Comparison of ENCODE assay signal across 29 mouse cellular contexts in genomic region chr2:38555659-38556058, GRCm38 (mm10). TPM values are rescaled to one million over a fixed set of nuclear protein-coding genes. Genes with fewer than 3 reads are reported as not detected.
A peak's percentile ranks its signal among the peaks of the same experiment; 100 is the strongest.
DNase-seq lines count a peak whose midpoint lies in the region; ATAC-seq lines count a peak whose summit lies in the region.
"Had no signal": no experiment of that assay in that cellular context is flagged by ENCODE, and none has a peak within 500 bp of the region (broad histone marks: within the 10 kb centered on the region; RNA-seq: fewer than 3 reads in every experiment).

No protein-coding gene starts in this region.

- H3K4me1 ChIP-seq in embryonic facial prominence, embryonic 15.5 days = no peaks in the 10 kb centered on the region
- peaks cover 30% of the 10 kb centered on the region for H3K4me1 ChIP-seq in embryonic facial prominence, embryonic 10.5 days
- H3K4me1 ChIP-seq: stomach, embryonic 15.5 days had no signal

- no peak overlapping the region for H3K9ac ChIP-seq in embryonic facial prominence, embryonic 15.5 days
- H3K9ac ChIP-seq: heart, embryonic 15.5 days; hindbrain, embryonic 14.5 days; kidney, embryonic 15.5 days; liver, embryonic 14.5 days; lung, embryonic 14.5 days; stomach, embryonic 15.5 days had no signal

- H3K27me3 ChIP-seq in embryonic facial prominence, embryonic 15.5 days = no peaks in the 10 kb centered on the region
- H3K27me3 ChIP-seq in embryonic facial prominence, embryonic 10.5 days (replicated peaks; ENCODE audit: low read depth, poor library complexity, severe bottlenecking) = no peaks in the 10 kb centered on the region
- H3K27me3 ChIP-seq: CH12.LX; heart, embryonic 15.5 days; kidney, embryonic 15.5 days; stomach, embryonic 15.5 days had no signal

- peaks cover 51% of the 10 kb centered on the region for H3K36me3 ChIP-seq in embryonic facial prominence, embryonic 15.5 days
- peaks cover 55% of the 10 kb centered on the region for H3K36me3 ChIP-seq in embryonic facial prominence, embryonic 10.5 days (replicated peaks)

- H3K4me2 ChIP-seq in embryonic facial prominence, embryonic 15.5 days (replicated peaks) = no peak overlapping the region
- H3K4me2 ChIP-seq: heart, embryonic 15.5 days; hindbrain, embryonic 14.5 days; kidney, embryonic 15.5 days; lung, embryonic 14.5 days; midbrain, embryonic 11.5 days; stomach, embryonic 15.5 days had no signal

- H3K27ac ChIP-seq in embryonic facial prominence, embryonic 15.5 days (replicated peaks) = no peak overlapping the region
- H3K27ac ChIP-seq in embryonic facial prominence, embryonic 10.5 days (replicated peaks) = no peak overlapping the region
- H3K27ac ChIP-seq: heart, embryonic 10.5 days; heart, embryonic 15.5 days; hindbrain, embryonic 14.5 days; kidney, embryonic 15.5 days; liver, embryonic 14.5 days; stomach, embryonic 15.5 days had no signal

- DNase-seq in embryonic facial prominence, embryonic 10.5 days (ENCODE audit: low spot score) = no peak
- peak; percentile 43 for DNase-seq in lung, postnatal 10 days
- no peak for DNase-seq in lung, postnatal 14 days
- peak; percentile 75 for DNase-seq in Muller cell, postnatal 12 days (ENCODE audit: inconsistent ontology term)
- DNase-seq in kidney, adult 9 months = no peak
- DNase-seq in thymus, adult 18-20 months = no peak
- DNase-seq: adrenal gland, postnatal 25 days; cerebellum, adult 18-20 months; cerebellum, postnatal 14 days; gastrocnemius, postnatal 25 days; heart, adult 11 months; heart, postnatal 36 days; kidney, adult 11 months; kidney, postnatal 25 days; liver; lung, embryonic 14.5 days; retina, postnatal 1 day; right cerebral cortex, postnatal 14 days; thymus, postnatal 14 days had no signal

- 91% methylated on average over 4 of the region's 4 CpGs for WGBS in embryonic facial prominence, embryonic 15.5 days
- WGBS in embryonic facial prominence, embryonic 10.5 days = 89% methylated on average over 4 of the region's 4 CpGs

- no peaks in the 10 kb centered on the region for H3K9me3 ChIP-seq in embryonic facial prominence, embryonic 15.5 days (replicated peaks)
- H3K9me3 ChIP-seq in embryonic facial prominence, embryonic 10.5 days = no peaks in the 10 kb centered on the region
- H3K9me3 ChIP-seq: heart, embryonic 10.5 days; heart, embryonic 15.5 days; kidney, embryonic 15.5 days; stomach, embryonic 15.5 days had no signal

- ATAC-seq in embryonic facial prominence, embryonic 15.5 days (ENCODE audit: insufficient number of reproducible peaks, low FRiP score, low TSS enrichment, low read depth) = 0 out of 2 replicates have a peak, but pooled peaks have one; percentile 17
- ATAC-seq: forebrain, embryonic 14.5 days had no signal

- H3K4me3 ChIP-seq in embryonic facial prominence, embryonic 15.5 days (replicated peaks) = no peak overlapping the region
- no peak overlapping the region for H3K4me3 ChIP-seq in embryonic facial prominence, embryonic 10.5 days
- H3K4me3 ChIP-seq: heart, embryonic 10.5 days; heart, embryonic 15.5 days; kidney, embryonic 15.5 days; stomach, embryonic 15.5 days had no signal

RNA-seq across cellular contexts. Expression of gene Nek6, which starts 44.2 kb away (rescaled TPM):
- polyA plus RNA-seq in embryonic facial prominence, embryonic 15.5 days (2015; fragmentation: Nextera tagmentation; extraction: Ambion mirVana) = 92.8 and 95.3 TPM in 2 replicates
- 85.4 and 85.8 TPM in 2 replicates for polyA plus RNA-seq in embryonic facial prominence, embryonic 10.5 days (2016; fragmentation: Nextera tagmentation; extraction: Ambion mirVana)

Comparison
In these comparisons a context has a peak if more than half of its experiments do, and no peak if none do; other contexts are left out.
1. DNase-seq: peak in lung, postnatal 10 days (single experiment) and Muller cell, postnatal 12 days (single experiment); none in embryonic facial prominence, embryonic 10.5 days (single experiment), lung, postnatal 14 days (single experiment), kidney, adult 9 months (single experiment) and thymus, adult 18-20 months (0 of 2).